Mouse (Mus musculus): ENCODE measurements around the gene Ccna2.

The Ccna2 gene

GRCm38 (mm10) chr3:36533201-36533672, 38.7 kb downstream of the Ccna2 start:
- DNase-seq (ENCODE audit: low read depth, low spot score), result no peak

DNA sequence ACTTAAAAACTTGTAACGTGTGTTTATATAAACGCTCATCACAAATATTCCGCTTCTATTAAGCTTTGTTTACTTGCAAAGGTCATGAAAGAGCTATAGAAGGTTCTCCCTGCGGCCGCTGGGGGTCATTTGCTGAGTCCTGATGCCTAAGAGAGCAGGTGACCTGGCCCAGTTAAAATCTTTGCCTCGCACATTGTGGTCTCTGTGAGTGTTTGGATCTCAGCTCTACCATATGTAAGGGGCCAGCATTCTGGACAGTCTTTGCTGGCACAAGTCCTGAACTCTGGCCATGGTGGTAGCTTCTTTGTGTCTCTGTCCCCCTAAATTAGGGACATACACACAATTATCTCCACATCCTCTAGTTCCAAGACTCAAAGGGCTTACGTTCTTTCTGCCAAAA, 39.2 kb downstream of the Ccna2 start:
- DNase-seq (ENCODE audit: low read depth, low spot score), result no peak

DNA sequence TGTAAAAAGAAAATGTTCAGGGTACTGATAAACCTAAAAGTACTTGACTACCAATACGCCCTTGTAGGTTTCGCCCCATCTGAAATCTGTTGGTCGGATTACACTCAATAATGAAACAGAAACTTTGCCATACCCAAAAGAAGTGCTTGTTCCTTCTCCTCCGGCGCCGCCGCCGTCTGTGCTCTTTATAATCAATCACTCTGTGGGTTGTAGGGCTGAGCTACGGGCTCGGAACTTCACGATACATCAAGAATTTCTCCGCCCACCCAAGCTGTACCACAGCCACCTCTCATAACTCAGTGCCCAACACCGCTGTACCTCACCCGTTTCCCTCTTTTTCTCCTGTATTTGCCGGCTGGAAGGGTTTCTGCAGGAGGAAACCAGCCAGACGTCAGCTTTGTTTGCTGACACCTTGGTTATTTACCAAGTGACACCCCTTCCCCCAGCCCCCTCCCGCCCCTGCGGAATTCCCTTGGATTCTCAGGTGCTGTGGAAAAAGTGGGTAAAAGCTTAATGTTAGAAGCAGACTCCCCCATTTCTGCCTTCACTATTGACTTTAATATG, 39.9 kb downstream of the Ccna2 start:
- DNase-seq (ENCODE audit: low read depth, low spot score), result no peak

GRCm38 (mm10) chr3:36531242-36531641, 40.7 kb downstream of the Ccna2 start:
- DNase-seq (ENCODE audit: low read depth, low spot score), result no peak

- DNase-seq (ENCODE audit: low read depth, low spot score), result no peak
Observed at GRCm38 (mm10) chr3:36530781-36531180, 41.2 kb downstream of the Ccna2 start.

DNA sequence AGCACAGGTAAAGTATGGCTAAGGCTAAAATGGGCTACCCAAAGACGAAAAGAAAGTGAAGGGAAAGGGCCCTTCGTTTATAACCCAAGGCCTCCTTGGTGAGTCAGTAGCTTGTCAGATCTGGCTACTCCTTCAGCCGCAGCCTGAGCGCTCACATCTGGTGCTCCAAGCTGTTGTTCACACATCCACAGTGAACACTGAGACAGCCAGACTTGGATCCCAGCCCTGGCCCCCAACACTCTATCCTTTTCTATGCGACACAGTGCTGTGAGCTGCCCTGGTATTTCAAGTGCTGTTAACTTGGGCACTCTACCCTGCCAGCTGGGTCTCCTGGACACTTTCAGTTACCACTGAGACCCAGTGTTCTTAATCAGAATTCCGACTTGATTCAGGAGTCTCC, 41.6 kb downstream of the Ccna2 start:
- DNase-seq (ENCODE audit: low read depth, low spot score), result no peak

GRCm38 (mm10) chr3:36524466-36524865, 47.5 kb downstream of the Ccna2 start:
- no peak for DNase-seq (ENCODE audit: low read depth, low spot score)

DNA sequence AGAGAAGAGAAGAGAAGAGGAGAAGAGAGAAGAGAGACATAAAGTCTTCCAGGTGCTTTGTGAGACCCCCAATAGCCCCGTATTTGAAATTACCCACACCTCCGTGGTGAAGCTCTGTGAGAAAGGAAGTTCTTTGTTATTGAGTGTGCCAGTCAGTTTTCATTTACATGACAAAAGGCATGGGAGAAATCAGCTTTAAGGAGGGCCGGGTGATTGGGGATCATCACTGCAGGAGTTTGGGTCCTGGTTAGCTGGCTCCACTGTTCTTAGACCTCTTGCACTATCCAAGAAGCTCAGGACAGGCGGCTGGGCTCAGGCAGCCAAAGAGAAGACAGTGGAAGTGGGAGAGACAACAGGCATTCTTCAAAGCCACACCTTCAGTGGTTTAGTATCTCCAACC, 49.8 kb downstream of the Ccna2 start:
- no peak for DNase-seq (ENCODE audit: low read depth, low spot score)

DNA sequence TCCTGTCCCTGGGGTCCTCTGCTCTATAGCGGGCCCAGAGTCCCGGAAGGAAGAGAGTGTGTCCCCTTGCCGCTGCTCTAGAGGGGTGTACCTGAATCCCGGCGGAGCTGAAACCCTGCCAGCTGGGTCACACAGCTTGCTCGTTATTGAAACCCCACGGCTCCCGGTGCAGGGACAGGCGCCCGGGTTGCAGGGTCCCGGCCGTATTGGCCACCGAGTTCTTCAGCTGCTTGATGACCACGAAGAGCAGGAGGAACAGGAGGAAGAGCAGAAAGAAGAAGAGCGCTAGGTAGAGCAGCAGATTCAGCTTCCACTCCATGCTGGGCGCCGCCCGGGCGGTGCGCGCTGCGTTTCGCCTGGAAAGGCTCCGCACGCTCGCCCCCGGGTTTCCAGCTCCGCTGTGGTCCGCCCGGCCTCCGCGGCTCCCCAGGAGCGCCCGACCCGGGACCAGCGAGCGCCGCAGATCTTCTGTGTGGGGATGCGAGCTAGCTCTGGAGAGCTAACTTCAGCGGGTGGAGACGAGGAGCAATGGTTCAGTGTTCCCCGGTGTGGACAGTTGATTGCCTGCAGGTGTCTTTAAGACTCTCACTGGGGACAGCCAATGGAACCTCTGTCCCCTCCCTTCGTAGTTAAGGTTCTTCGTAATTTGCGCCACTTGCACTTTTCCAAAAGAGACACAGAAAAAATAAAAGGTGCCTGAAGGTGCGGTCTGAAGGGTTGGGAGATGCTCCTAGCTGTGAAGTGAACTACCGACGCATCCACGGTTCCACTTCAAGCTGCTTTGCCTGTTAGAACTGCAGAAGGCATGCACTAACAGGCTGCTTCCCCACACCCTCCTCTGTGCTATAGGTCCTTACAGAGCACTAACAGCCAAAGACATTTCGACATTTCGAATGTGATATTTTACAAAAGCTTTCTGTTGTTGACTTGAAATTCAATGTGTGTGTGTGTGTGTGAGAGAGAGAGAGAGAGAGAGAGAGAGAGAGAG, 50.6 kb downstream of the Ccna2 start, which contains the start of gene Gm11549:
Gene Gm11549, minus strand, starts transcription at position 741 of the 988 bp plus-strand sequence.
- no peak for DNase-seq (ENCODE audit: low read depth, low spot score)

GRCm38 (mm10) chr3:36516196-36516595, 55.8 kb downstream of the Ccna2 start:
- DNase-seq (ENCODE audit: low read depth, low spot score), result no peak
